Mouse (Mus musculus): ENCODE results near the gene Mettl27.

DNA sequence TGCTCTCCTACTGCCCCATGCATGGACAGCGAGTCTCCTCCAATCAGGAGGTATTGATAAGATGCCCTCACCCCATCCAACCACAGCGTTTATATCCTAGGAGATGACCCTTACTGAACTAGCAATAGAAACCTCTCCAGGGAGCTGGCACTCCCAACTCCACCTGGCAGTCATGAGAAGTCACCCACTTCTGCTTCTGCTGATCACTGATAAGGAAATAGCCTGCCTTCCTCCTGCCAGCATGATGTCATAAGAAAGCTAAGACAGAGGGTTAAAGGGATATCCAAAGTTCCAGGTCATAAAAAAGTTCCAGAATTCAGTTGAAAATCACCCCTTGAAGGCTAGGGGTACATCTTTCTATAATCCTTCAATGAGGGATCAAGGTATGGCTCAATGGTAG, 44.0 kb downstream of the Mettl27 start:
- TF ChIP-seq GATA1 (IDR thresholded peaks at IDR 0.05; ENCODE audit: low read length) (no peak; the same call in 1 of the 2 replicates), TAL1 (IDR thresholded peaks at IDR 0.05; ENCODE audit: low read length) (peak; percentile 48; the same call in 1 of the 3 replicates)
